Mouse (Mus musculus) heart, postnatal 0 days (tissue): ENCODE data around the gene Nr2f1.

Experiments used
- CTCF ChIP-seq: IDR thresholded peaks from 2 replicates; pipeline ENCODE4 v1.5.1; 2016; ENCODE audit warnings: antibody characterized with exemption, control low read depth, low read depth
- EP300 ChIP-seq: IDR thresholded peaks from 2 replicates; pipeline ENCODE4 v1.6.1; 2016; ENCODE audit warnings: antibody characterized with exemption, low read depth

DNA sequence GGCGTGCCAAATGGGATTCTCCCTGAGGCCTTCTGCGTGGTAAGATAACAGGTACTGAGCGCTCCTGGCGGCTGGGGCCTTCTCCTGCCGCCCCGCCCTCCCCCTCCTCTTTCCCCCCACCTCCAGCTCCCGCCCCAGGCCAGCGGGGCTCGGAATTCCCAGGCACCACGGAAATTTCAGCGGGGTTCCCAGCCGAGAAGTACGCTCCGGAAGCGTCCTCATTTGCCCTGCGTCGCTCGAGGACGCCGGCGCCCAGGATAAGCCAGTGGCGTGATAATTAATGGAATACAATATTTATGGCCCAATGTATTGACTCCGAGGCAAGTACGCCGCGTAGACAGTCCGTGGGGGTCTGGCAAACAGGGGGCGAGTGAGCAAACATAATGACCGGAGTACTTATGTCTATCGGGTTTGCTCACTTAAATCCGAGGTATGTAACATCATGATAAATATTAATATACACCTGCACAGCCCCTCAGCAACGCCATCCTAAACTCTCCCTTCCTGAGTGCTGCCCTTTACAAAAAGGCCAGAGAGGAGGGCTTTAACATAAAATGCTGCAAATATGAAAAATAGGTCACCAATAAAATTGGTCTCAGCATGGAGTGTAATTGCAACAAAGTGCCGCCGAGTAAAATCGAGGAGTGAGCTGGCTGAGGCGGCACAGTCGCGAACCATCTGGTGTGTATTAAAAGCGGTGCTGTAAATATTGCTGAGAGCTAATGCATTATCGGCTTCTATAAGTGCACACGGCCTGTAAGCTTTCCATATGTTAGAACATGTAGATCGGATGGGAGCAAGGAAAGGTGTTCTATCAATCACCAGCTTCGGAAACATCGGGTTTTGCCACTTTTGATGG lies 18.3 kb downstream of the Nr2f1 start:
- TF ChIP-seq CTCF = no peak
- no peak for TF ChIP-seq EP300
